Mouse (Mus musculus) heart, adult 2 months (tissue): ENCODE results near the gene Gdpd3.

Source experiments
- CTCF ChIP-seq: fragments of 200-600 bp; IDR thresholded peaks from 2 replicates; pipeline ENCODE4 v1.8.1; 2022; ENCODE audit warnings: antibody characterized with exemption, mild to moderate bottlenecking, moderate library complexity
- EP300 ChIP-seq: fragments of 200-500 bp; IDR thresholded peaks from 2 replicates; pipeline ENCODE4 v1.6.1; 2011; ENCODE audit warnings: low read depth, low read length, control low read depth; ENCODE audit not compliant: insufficient read depth
- POLR2A ChIP-seq: fragments of 200-500 bp; IDR thresholded peaks from 2 replicates; pipeline ENCODE4 v1.6.1; 2011; ENCODE audit warnings: mild to moderate bottlenecking, low read depth, low read length, control low read depth; ENCODE audit not compliant: insufficient read depth

DNA sequence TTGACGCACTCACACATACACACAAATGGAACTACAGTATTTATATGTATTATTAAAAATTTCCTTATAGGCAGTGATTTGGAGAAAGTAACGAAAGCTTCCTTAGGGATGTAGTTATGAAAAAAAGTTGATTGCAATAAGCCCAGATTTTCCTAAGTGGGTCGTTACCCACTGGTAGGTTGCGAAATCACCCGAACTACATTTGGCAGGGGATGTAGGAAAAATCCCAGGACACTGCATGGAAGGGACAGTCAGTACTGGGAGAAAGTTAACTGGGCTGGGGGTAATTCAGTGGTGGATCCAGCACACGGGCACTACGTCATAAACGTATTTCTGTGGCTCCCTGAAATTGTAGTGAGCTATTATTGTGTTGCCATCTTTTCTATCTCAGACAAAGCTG lies 50.4 kb downstream of the Gdpd3 start:
- no peak for TF ChIP-seq EP300
- TF ChIP-seq CTCF, result no peak
- TF ChIP-seq POLR2A, result no peak
